Mouse (Mus musculus) gastrocnemius, postnatal 10 days (tissue): Measurements from ENCODE around the gene Serpinc1. TPM values are rescaled to one million over a fixed set of nuclear protein-coding genes. Genes with fewer than 3 reads are reported as not detected.

ENCODE experiments used
- total RNA-seq, 2 experiments: library from RNA; stranded (reverse); gene quantifications; 2 replicates each; pipeline ENCODE4 v1.2.3; 2021

Gene Serpinc1
- total RNA-seq, 2 experiments from 2014 or later: 0.56 to 1.8 TPM

Other genes with a start within 250 kb of the Serpinc1 start
- 10 to 100 TPM; 14.2 to 21.4 TPM for gene Rabgap1l, start 185.4 kb upstream of the Serpinc1 start, total RNA-seq
- gene Rc3h1, start 72.2 kb upstream of the Serpinc1 start, total RNA-seq: 10 to 100 TPM; 32.1 to 36.9 TPM
- 10 to 100 TPM in 1 of 2 experiments, 1 to 10 TPM in 1; 7.0 to 12.0 TPM for gene Zbtb37, start 56.3 kb downstream of the Serpinc1 start, total RNA-seq
- gene Dars2, start 92.1 kb downstream of the Serpinc1 start, total RNA-seq: 10 to 100 TPM; 11.3 to 11.8 TPM
- 1 to 10 TPM; 3.4 TPM for gene Cenpl, start 92.1 kb downstream of the Serpinc1 start, total RNA-seq
- gene Klhl20, start 152.9 kb downstream of the Serpinc1 start, total RNA-seq: 10 to 100 TPM; 11.3 to 13.6 TPM
- under 1 TPM in 1 of 2 experiments, not detected in 1; 0.16 TPM for gene Ankrd45, start 164.1 kb downstream of the Serpinc1 start, total RNA-seq
- gene Tex50, start 180.7 kb downstream of the Serpinc1 start, total RNA-seq: not detected